Mouse (Mus musculus) limb, embryonic 12.5 days (tissue): Measurements from ENCODE around the gene Wdr13. TPM values are rescaled to one million over a fixed set of nuclear protein-coding genes. Genes with fewer than 3 reads are reported as not detected.
"Not testable (repeated sequence)": the region's sequence is repeated elsewhere in the genome, so short reads cannot be mapped to it uniquely, and the experiment has no call there.

Source experiments
- ATAC-seq: fragments of 200-750 bp; cut with Nextera tagmentation; 2 replicates; pipeline ENCODE4 v1.8.0; 2017; ENCODE audit warnings: low read depth, moderate TSS enrichment; ENCODE audit not compliant: insufficient number of reproducible peaks, insufficient read depth, low FRiP score, low TSS enrichment
- H3K27ac ChIP-seq: fragments of 300-500 bp; sonication (generic); 2 replicates; pipeline ENCODE4 v1.5.1; 2016; ENCODE audit warnings: mild to moderate bottlenecking, moderate library complexity
- H3K27me3 ChIP-seq: fragments of 300-500 bp; sonication (generic); 2 replicates; pipeline ENCODE4 v1.6.1; 2016; ENCODE audit warnings: mild to moderate bottlenecking, moderate library complexity
- H3K36me3 ChIP-seq: fragments of 300-500 bp; sonication (generic); 2 replicates; pipeline ENCODE4 v1.6.1; 2016; ENCODE audit warnings: mild to moderate bottlenecking, moderate library complexity
- H3K4me1 ChIP-seq: fragments of 300-500 bp; sonication (generic); replicated peaks from 2 replicates; pipeline ENCODE4 v1.6.1; 2016
- H3K4me2 ChIP-seq: fragments of 300-500 bp; sonication (generic); 2 replicates; pipeline ENCODE4 v1.6.1; 2016; ENCODE audit warnings: mild to moderate bottlenecking, moderate library complexity
- H3K4me3 ChIP-seq: fragments of 300-500 bp; sonication (generic); replicated peaks from 2 replicates; pipeline ENCODE4 v1.5.1; 2016; ENCODE audit warnings: mild to moderate bottlenecking
- H3K9ac ChIP-seq: fragments of 300-500 bp; sonication (generic); replicated peaks from 2 replicates; pipeline ENCODE4 v1.6.1; 2016; ENCODE audit warnings: mild to moderate bottlenecking, moderate library complexity
- H3K9me3 ChIP-seq: fragments of 300-500 bp; sonication (generic); 2 replicates; pipeline ENCODE4 v1.6.1; 2016; ENCODE audit warnings: mild to moderate bottlenecking, moderate library complexity
- WGBS: fragments of 180-500 bp; shearing (Covaris S2); methylation state at CpG from one replicate; pipeline ENCODE4 v1.1.7; 2016; 5-methylcytosine and 5-hydroxymethylcytosine counted together
- polyA plus RNA-seq: library from polyadenylated mRNA; unstranded; fragments of >200 nt; fragmentation: Nextera tagmentation; extraction: Ambion mirVana; gene quantifications from 2 replicates; pipeline ENCODE4 v1.2.1, GENCODE M21; 2016

Gene Wdr13
- polyA plus RNA-seq, 1 experiment from 2014 or later: 20.9 TPM

- Histone ChIP-seq H3K27me3 (no peaks in the 10 kb centered on the region), H3K9me3 (no peaks in the 10 kb centered on the region), H3K9ac (no peak overlapping the region), H3K4me1 (no peaks in the 10 kb centered on the region), H3K4me2 (no peak overlapping the region), H3K27ac (no peak overlapping the region), H3K4me3 (no peak overlapping the region), H3K36me3 (no peaks in the 10 kb centered on the region)
- 70% methylated on average over 7 of the region's 7 CpGs for WGBS
- no peak for ATAC-seq
Measured at GRCm38 (mm10) chrX:8102213-8102668, 30.5 kb downstream of the Wdr13 start.

GRCm38 (mm10) chrX:8101017-8101416 lies 31.7 kb downstream of the Wdr13 start:
- 22% methylated on average over 3 of the region's 3 CpGs for WGBS
- Histone ChIP-seq H3K27ac (0 out of 2 replicates have a peak overlapping the region, but pooled peaks have one; percentile 41), H3K9ac (no peak overlapping the region), H3K36me3 (no peaks in the 10 kb centered on the region), H3K4me2 (no peak overlapping the region), H3K9me3 (no peaks in the 10 kb centered on the region), H3K27me3 (no peaks in the 10 kb centered on the region), H3K4me3 (no peak overlapping the region), H3K4me1 (no peaks in the 10 kb centered on the region)
- no peak for ATAC-seq

DNA sequence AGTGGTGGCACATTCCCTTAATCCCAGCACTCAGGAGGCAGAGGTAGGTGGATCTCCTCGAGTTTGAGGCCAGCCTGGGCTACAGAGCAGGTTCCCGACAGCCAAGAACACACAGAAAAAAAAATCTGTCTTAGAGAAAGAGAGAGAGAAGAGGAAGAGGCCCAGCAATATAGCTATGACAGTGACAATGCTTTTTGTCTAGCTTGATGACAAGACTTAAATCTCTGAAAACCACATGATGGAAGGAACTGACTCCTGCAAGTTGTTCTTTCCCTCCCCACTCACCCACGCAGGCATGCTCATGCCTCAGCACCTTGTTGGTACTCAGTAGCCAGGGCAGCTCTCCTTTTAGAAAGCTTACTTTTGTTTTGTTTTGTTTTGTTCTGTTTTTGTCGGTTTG lies 33.3 kb downstream of the Wdr13 start:
- H3K4me3 ChIP-seq: no peak overlapping the region
- no peaks in the 10 kb centered on the region for H3K27me3 ChIP-seq
- no peak overlapping the region for H3K27ac ChIP-seq
- no peaks in the 10 kb centered on the region for H3K4me1 ChIP-seq
- no peak overlapping the region for H3K4me2 ChIP-seq
- ATAC-seq: no peak
- H3K9ac ChIP-seq: no peak overlapping the region
- no peaks in the 10 kb centered on the region for H3K36me3 ChIP-seq
- H3K9me3 ChIP-seq: no peaks in the 10 kb centered on the region
- 68% methylated on average over 4 of the region's 4 CpGs for WGBS

DNA sequence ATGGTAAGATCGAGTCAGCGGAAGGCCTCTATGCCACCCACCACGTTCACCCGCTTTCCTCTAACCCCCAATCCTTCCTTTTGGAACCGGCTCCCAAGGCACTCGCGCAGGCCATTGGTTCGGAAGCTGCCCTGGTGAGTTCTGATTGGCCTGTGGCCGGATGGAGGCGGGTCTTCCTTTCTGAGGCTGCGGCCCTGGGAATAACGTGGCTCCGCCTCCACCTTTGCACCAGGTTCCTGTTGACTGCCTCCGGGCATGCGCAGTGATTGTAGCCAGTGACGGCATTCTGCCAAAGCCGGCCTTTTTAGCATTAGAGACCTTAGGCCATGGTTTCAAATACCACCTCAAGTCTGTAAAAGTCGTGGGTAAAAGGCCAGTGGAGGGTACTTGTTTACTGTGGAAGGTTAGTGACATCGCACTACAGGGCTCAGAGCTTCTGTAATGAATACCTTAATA lies 35.9 kb downstream of the Wdr13 start:
- no peaks in the 10 kb centered on the region for H3K27me3 ChIP-seq
- H3K4me3 ChIP-seq: peak overlapping the region; percentile 27
- peak; percentile 95 for ATAC-seq
- H3K27ac ChIP-seq: peak overlapping the region; percentile 35; the same call in 1 of the 2 replicates
- no peak overlapping the region for H3K9ac ChIP-seq
- no peaks in the 10 kb centered on the region for H3K9me3 ChIP-seq
- H3K4me1 ChIP-seq: no peaks in the 10 kb centered on the region
- no peaks in the 10 kb centered on the region for H3K36me3 ChIP-seq
- 15% methylated on average over 19 of the region's 19 CpGs for WGBS
- peak overlapping the region; percentile 44 for H3K4me2 ChIP-seq

- not testable (repeated sequence) for H3K4me1 ChIP-seq, H3K9ac ChIP-seq, H3K27ac ChIP-seq, H3K36me3 ChIP-seq, H3K9me3 ChIP-seq, H3K27me3 ChIP-seq
- Histone ChIP-seq H3K4me3 (peak overlapping the region; percentile 25), H3K4me2 (peak overlapping the region; percentile 50)
- peak; percentile 89 for ATAC-seq
- WGBS: 15% methylated on average over 23 of the region's 48 CpGs
Measured at GRCm38 (mm10) chrX:8096068-8096786, 36.5 kb downstream of the Wdr13 start.

DNA sequence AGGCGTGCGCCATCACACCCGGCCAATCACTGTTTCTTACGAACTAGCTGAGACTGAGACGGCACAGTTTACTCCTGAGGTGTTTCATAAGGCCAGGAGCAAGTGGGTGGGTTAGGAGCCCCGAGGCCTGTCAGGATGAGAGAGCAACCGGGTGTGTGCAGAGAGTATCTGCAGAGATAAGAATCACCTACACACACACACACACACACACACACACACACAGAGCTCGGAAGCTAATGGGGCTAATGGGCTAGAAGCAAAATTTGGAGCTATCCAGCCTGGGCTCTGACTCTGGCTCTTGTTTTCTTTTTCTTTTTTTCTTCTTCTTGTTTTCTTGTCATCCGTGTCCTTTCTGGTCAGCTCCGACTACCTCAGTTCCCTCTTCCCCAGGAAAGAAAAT lies 37.1 kb downstream of the Wdr13 start:
- Histone ChIP-seq H3K27ac (no peak overlapping the region), H3K27me3 (no peaks in the 10 kb centered on the region), H3K9me3 (no peaks in the 10 kb centered on the region), H3K9ac (no peak overlapping the region), H3K4me2 (peak overlapping the region; percentile 50), H3K36me3 (no peaks in the 10 kb centered on the region), H3K4me3 (no peak overlapping the region), H3K4me1 (no peaks in the 10 kb centered on the region)
- no peak for ATAC-seq
- 85% methylated on average over 10 of the region's 10 CpGs for WGBS

- H3K27me3 ChIP-seq, H3K36me3 ChIP-seq, ATAC-seq: not testable (repeated sequence)
Measured at GRCm38 (mm10) chrX:8090954-8091347, 41.7 kb downstream of the Wdr13 start.

DNA sequence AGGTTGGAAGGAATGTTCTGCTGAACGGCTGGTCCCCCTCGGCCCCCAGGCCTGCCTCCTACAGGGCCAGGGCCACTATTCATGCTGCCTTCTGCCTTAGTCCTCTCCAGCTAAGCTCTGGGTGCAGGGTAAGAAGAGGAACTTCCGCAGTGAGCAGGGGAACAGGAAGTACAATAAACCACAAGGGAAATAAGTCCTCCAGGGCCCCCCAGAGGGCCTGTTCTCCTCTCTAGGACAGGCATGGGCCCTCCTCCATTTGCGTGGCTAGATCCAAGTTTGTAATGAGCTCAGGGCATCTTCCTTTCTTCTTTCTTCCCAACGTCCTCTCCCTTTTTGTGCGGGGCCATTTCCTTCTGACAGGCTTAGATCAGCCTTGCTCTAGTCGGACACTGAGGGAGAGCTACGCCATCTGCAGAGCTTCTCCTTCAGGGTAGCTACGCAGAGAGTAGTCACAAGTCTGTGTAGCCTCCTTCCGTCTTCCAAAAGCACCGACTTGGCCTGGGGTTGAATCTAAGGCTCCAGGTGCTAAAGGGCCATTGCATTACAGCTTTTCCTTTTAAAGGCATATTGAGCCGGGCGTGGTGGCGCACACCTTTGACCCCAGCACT lies 42.2 kb downstream of the Wdr13 start, which contains the start of gene Was:
TSS of gene Was (minus strand) at position 153 of the 608 bp plus-strand sequence.
- no peak for ATAC-seq
- 83% methylated on average over 14 of the region's 14 CpGs for WGBS

More at GRCm38 (mm10) chrX:8090954-8091347, 41.7 kb downstream of the Wdr13 start:
- H3K9me3 ChIP-seq, H3K27ac ChIP-seq, H3K4me3 ChIP-seq, H3K9ac ChIP-seq, H3K4me1 ChIP-seq, H3K4me2 ChIP-seq: not testable (repeated sequence)
- 95% methylated on average over 5 of the region's 5 CpGs for WGBS

DNA sequence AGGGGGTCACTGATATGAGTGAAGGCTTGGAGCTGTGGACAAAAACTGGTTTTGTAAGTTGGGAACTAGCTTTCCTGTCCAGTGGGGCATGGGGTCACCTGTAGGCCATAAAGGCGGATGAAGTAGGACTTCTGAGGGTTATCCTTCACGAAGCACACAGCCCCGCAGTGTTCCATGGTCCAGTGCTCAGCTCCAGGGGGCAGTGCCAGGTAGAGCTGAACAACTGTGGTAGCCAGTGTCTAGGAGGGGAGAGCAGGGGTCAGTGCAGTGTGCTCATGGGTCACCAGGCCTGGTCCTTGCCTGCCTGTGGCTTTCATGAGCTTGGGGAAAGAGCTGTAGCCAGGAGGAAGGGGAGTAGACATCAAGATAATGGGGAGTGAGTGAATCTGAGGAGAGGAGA lies 42.9 kb downstream of the Wdr13 start:
- no peak for ATAC-seq
- no peaks in the 10 kb centered on the region for H3K36me3 ChIP-seq
- H3K4me1 ChIP-seq: no peaks in the 10 kb centered on the region
- H3K27ac ChIP-seq: no peak overlapping the region
- no peaks in the 10 kb centered on the region for H3K9me3 ChIP-seq
- WGBS: 87% methylated on average over 3 of the region's 3 CpGs
- H3K9ac ChIP-seq: no peak overlapping the region
- no peak overlapping the region for H3K4me3 ChIP-seq
- H3K27me3 ChIP-seq: no peaks in the 10 kb centered on the region
- H3K4me2 ChIP-seq: no peak overlapping the region

More for the DNA sequence above, 42.2 kb downstream of the Wdr13 start, which contains the start of gene Was:
- no peak within 1 kb of the TSS for H3K9ac ChIP-seq
- H3K36me3 ChIP-seq: no peaks in the 10 kb centered on the region
- no peak within 1 kb of the TSS for H3K4me3 ChIP-seq
- H3K4me2 ChIP-seq: no peak within 1 kb of the TSS
- H3K4me1 ChIP-seq: no peaks in the 10 kb centered on the region
- H3K27me3 ChIP-seq: no peaks in the 10 kb centered on the region
- H3K9me3 ChIP-seq: no peaks in the 10 kb centered on the region
- H3K27ac ChIP-seq: no peak within 1 kb of the TSS

- Histone ChIP-seq H3K9me3 (no peaks in the 10 kb centered on the region), H3K4me1 (no peaks in the 10 kb centered on the region), H3K4me3 (no peak overlapping the region), H3K27me3 (no peaks in the 10 kb centered on the region), H3K27ac (no peak overlapping the region), H3K4me2 (no peak overlapping the region), H3K9ac (no peak overlapping the region), H3K36me3 (no peaks in the 10 kb centered on the region)
- ATAC-seq: no peak
- whole genome bisulfite sequencing: 86% methylated on average over 6 of the region's 8 CpGs
Measured at GRCm38 (mm10) chrX:8085611-8086010, 47.1 kb downstream of the Wdr13 start.

DNA sequence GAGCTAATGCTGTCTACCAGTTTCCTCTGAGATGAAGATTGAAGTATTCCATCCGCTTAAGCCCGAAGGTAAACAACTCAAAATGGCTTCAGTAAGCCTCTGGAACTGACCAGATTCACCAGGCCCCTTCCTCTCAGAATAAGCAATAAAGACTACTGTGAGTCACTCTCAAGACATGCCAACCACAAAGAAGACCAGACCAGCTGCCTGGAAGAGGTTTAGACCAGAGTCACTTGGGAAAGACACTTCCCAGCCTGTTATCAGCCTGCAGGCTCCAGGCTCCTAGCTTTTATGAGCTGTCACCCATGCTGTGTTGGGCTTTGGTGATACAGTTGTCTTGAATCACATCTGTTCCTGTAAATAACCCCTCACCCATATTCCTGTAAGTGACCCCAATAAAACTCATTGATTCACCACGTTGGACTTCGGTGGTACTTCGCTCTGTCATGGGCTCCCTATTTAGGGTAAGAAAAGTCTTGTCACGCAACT lies 47.9 kb downstream of the Wdr13 start:
- Histone ChIP-seq H3K9me3 (no peaks in the 10 kb centered on the region), H3K27me3 (no peaks in the 10 kb centered on the region), H3K36me3 (no peaks in the 10 kb centered on the region), H3K27ac (no peak overlapping the region), H3K9ac (no peak overlapping the region), H3K4me2 (no peak overlapping the region), H3K4me3 (no peak overlapping the region), H3K4me1 (no peaks in the 10 kb centered on the region)
- WGBS: 75% methylated on average over 6 of the region's 6 CpGs
- ATAC-seq: no peak
